Mouse (Mus musculus) Muller cell, postnatal 12 days (primary cell): ENCODE measurements around the gene B230219D22Rik.

Experiments
- DNase-seq: peaks from one replicate; pipeline ENCODE4 v3.0.0-alpha.2; 2015; ENCODE audit errors: inconsistent ontology term

Gene B230219D22Rik

GRCm38 (mm10) chr13:55727120-55727838, 34.4 kb downstream of the B230219D22Rik start, which contains the start of gene Pcbd2:
TSS of gene Pcbd2 (plus strand) at chr13:55727368.
- DNase-seq, result peak; percentile 87

GRCm38 (mm10) chr13:55727839-55728238, 34.9 kb downstream of the B230219D22Rik start:
- peak; percentile 73 for DNase-seq

DNA sequence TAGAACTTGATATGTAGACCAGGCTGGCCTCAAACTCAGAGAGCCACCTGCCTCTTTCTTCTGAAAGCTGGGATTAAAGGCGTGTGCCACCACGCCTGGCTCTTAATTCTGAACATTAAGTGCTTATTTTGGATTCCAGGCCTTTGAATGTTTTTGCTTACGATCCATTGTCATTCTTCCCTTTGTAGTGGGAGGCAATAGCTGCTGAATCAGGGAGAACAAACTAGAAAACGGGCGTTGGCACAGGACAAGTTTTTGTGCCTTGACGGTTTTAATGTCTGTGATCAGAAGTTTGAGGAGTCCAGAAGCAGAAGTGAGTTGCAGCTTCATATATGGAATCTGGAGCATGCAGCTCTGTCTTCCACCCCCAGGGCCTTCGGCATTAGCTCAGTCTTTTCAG, 37.8 kb downstream of the B230219D22Rik start:
- no peak for DNase-seq

DNA sequence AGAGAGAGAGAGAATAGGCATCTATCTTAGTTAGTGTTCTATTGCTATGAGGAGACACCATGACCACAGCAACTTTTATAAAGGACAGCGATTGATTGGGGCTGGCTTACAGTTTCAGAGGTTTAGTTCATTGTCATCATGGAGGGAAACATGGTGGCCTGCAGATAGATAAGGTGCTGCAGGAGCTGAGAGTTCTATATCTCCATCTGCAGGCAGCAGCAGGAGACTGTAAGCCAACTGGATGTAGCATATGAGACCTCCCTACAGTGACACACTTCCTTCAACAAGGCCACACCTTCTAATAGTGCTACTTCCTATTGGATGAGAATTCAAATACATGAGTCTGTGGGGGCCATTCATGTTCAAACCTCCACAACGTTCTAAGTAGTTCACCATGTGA, 39.2 kb downstream of the B230219D22Rik start:
- no peak for DNase-seq

DNA sequence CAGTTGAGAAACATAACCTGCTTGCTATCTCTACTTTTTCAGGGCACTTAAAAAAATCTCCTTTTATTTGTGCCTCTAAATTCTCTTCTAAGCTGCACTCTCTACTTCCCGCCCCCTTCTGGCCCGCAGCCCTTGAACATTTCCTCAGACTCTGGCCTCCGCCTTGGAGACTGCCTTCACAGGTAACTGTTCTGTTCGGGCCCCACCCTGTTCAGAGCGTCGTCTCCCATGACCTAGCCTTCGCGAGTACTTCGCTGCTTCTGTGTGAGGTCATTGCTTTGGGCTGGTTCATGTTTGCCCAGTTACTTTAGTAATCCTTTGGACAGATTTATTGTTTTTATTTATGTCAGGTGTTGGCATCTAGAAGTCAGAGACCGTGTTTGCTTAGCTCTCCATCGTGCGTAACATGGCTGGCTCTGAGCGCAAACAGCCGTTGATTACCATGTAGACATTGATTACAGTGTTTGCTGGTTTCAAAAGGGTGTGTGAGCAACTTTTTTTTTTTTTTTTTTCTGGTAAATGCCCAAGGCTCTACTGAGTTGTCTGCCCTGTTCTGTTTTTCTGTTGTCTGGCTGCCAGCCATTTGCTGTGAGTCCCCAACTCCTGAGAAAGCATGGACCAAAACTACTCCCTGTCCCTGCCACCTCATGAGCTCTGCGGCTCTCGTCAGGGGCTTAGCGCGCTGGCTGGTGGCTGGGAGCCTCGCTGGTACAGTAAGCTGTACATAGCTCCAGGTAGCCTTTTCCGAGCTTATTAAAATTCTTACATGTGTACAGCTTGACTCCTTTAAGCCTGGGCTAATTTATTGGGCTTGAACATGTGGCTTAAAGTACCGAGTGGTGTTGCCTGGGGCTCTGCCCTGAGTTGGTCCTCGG, 40.9 kb downstream of the B230219D22Rik start:
- DNase-seq, result no peak

GRCm38 (mm10) chr13:55737885-55738284, 45.0 kb downstream of the B230219D22Rik start:
- DNase-seq, result no peak

DNA sequence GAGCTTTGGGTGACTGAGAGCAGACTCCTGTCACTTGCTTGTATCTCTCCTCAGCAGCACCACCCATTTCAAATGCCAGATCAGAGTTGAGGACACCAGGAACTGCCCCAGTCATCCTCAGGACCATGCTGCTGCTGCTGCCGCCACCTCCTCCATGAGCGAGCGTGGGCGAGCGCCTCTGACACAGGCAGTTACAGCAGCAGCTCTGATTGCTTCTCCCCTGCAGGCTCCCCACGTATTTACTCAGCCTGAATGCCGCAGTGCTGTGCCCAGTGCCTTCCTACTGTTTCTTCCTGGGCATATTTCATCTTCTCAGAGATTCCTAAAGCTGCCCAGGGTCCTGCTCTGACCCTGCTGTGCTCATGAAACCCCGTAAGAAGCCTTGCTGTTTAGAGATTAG, 49.4 kb downstream of the B230219D22Rik start:
- DNase-seq, result no peak
